Mouse (Mus musculus) liver, embryonic 14.5 days (tissue): Measurements from ENCODE around the gene Pigf. TPM values are rescaled to one million over a fixed set of nuclear protein-coding genes. Genes with fewer than 3 reads are reported as not detected.
A peak's percentile ranks its signal among the peaks of the same experiment; 100 is the strongest.

Experiments used
- ATAC-seq: fragments of 200-750 bp; cut with Nextera tagmentation; 2 replicates; pipeline ENCODE4 v1.8.0; 2017; ENCODE audit warnings: moderate number of reproducible peaks, mild to moderate bottlenecking, moderate library complexity; ENCODE audit not compliant: insufficient read depth
- DNase-seq, 3 experiments: peaks; one replicate each; pipeline ENCODE4 v3.0.0-alpha.2; 2012 to 2013; ENCODE audit warnings: low read depth in 3 of 3, low spot score in 3 of 3
- H3K27ac ChIP-seq: fragments of 300-500 bp; sonication (generic); 2 replicates; pipeline ENCODE4 v1.5.1; 2014; ENCODE audit warnings: moderate library complexity, mild to moderate bottlenecking, control low read depth, inconsistent platforms
- H3K27me3 ChIP-seq: fragments of 300-500 bp; sonication (generic); 2 replicates; pipeline ENCODE4 v1.6.1; 2014; ENCODE audit warnings: mild to moderate bottlenecking, low read length, moderate library complexity; ENCODE audit not compliant: control insufficient read depth, insufficient read depth
- H3K36me3 ChIP-seq: fragments of 300-500 bp; sonication (generic); replicated peaks from 2 replicates; pipeline ENCODE4 v1.6.1; 2014; ENCODE audit warnings: low read depth; ENCODE audit not compliant: control insufficient read depth, insufficient read depth
- H3K4me1 ChIP-seq, 2 experiments: fragments of 200-500 bp in 1 of 2; fragments of 300-500 bp in 1 of 2; sonication (generic) in 1 of 2; replicated peaks; 2 replicates each; pipeline ENCODE4 v1.6.1; 2012 to 2014; ENCODE audit warnings: antibody characterized with exemption in 1 of 2, inconsistent platforms in 1 of 2, low read length in 1 of 2; ENCODE audit not compliant: control insufficient read depth in 2 of 2, insufficient read depth in 2 of 2
- H3K4me2 ChIP-seq: fragments of 300-500 bp; sonication (generic); 2 replicates; pipeline ENCODE4 v1.6.1; 2014; ENCODE audit warnings: low read depth, mild to moderate bottlenecking, control low read depth, moderate library complexity
- H3K4me3 ChIP-seq, 2 experiments: fragments of 200-500 bp in 1 of 2; fragments of 300-500 bp in 1 of 2; sonication (generic) in 1 of 2; 2 replicates each; pipeline ENCODE4 v1.5.1; 2012 to 2014; ENCODE audit warnings: low read depth in 2 of 2, low read length in 2 of 2, mild to moderate bottlenecking in 2 of 2, control low read depth in 1 of 2, inconsistent platforms in 1 of 2, moderate library complexity in 1 of 2; ENCODE audit not compliant: insufficient read depth in 1 of 2
- H3K9ac ChIP-seq: fragments of 300-500 bp; sonication (generic); replicated peaks from 2 replicates; pipeline ENCODE4 v1.6.1; 2014; ENCODE audit warnings: mild to moderate bottlenecking, control low read depth, moderate library complexity
- H3K9me3 ChIP-seq: fragments of 300-500 bp; sonication (generic); 2 replicates; pipeline ENCODE4 v1.6.1; 2016; ENCODE audit warnings: low read length, mixed read lengths; ENCODE audit not compliant: control insufficient read depth
- CTCF ChIP-seq: IDR thresholded peaks from 2 replicates; pipeline ENCODE4 v1.5.1; 2016; ENCODE audit warnings: antibody characterized with exemption, low read depth, control low read depth
- EP300 ChIP-seq: IDR thresholded peaks from 2 replicates; pipeline ENCODE4 v1.6.1; 2016; ENCODE audit warnings: antibody characterized with exemption, low read depth
- WGBS: fragments of 180-500 bp; shearing (Covaris S2); extraction: QIAGEN DNeasy Blood & Tissue Kit; methylation state at CpG from one replicate; pipeline ENCODE4 v1.1.7; 2014; ENCODE audit not compliant: insufficient replicate concordance; 5-methylcytosine and 5-hydroxymethylcytosine counted together
- polyA plus RNA-seq, 2 experiments: library from polyadenylated mRNA; depleted of rRNA in 1 of 2; stranded (reverse) in 1 of 2; unstranded in 1 of 2; fragments of >200 nt; fragmentation: Nextera tagmentation in 1 of 2; extraction: Ambion mirVana in 1 of 2; gene quantifications; 2 replicates each; pipeline versions ENCODE4 v1.2.1 to v1.2.3; 2012 to 2014

Pigf gene
- polyA plus RNA-seq, 2 experiments, result 8.7 to 14.6 TPM

- Histone ChIP-seq H3K4me3 (no peak overlapping the region), H3K4me2 (no peak overlapping the region), H3K27ac (no peak overlapping the region), H3K9ac (no peak overlapping the region), H3K36me3 (no peaks in the 10 kb centered on the region; the same call in 1 of the 2 replicates), H3K4me1 (no peaks in the 10 kb centered on the region), H3K9me3 (no peaks in the 10 kb centered on the region), H3K27me3 (no peaks in the 10 kb centered on the region)
- no peak for ATAC-seq
- DNase-seq, result no peak
- 73% methylated on average over 13 of the region's 13 CpGs for WGBS
- no peak for TF ChIP-seq CTCF
- no peak for TF ChIP-seq EP300
Measured at GRCm38 (mm10) chr17:87011301-87012019, 13.7 kb downstream of the Pigf start.

- Histone ChIP-seq H3K9me3 (no peaks in the 10 kb centered on the region), H3K4me1 (no peaks in the 10 kb centered on the region), H3K36me3 (no peaks in the 10 kb centered on the region; the same call in 1 of the 2 replicates), H3K27me3 (no peaks in the 10 kb centered on the region), H3K4me2 (no peak overlapping the region), H3K9ac (no peak overlapping the region), H3K27ac (no peak overlapping the region), H3K4me3 (no peak overlapping the region)
- ATAC-seq, result no peak
- no peak for DNase-seq
- WGBS, result 77% methylated on average over 3 of the region's 3 CpGs
- peak; percentile 16; the same call in 1 of the 2 replicates for TF ChIP-seq CTCF
- no peak for TF ChIP-seq EP300
Measured at GRCm38 (mm10) chr17:87008950-87009349, 16.3 kb downstream of the Pigf start.

- no peak overlapping the region for H3K4me2 ChIP-seq
- ATAC-seq, result no peak
- H3K27ac ChIP-seq, result no peak overlapping the region
- H3K9ac ChIP-seq, result no peak overlapping the region
- H3K27me3 ChIP-seq, result no peaks in the 10 kb centered on the region
- H3K36me3 ChIP-seq, result no peaks in the 10 kb centered on the region
- 75% methylated on average over 6 of the region's 6 CpGs for WGBS
- H3K4me3 ChIP-seq, result no peak overlapping the region
- no peak for DNase-seq
- H3K4me1 ChIP-seq, result no peaks in the 10 kb centered on the region
- no peak for TF ChIP-seq CTCF
- no peak for TF ChIP-seq EP300
- no peaks in the 10 kb centered on the region for H3K9me3 ChIP-seq
Measured at GRCm38 (mm10) chr17:86997323-86997722, 27.9 kb downstream of the Pigf start.

- ATAC-seq (no peak), DNase-seq (no peak)
- WGBS, result 80% methylated on average over 8 of the region's 8 CpGs
- Histone ChIP-seq H3K27ac (no peak overlapping the region), H3K9ac (no peak overlapping the region), H3K9me3 (no peaks in the 10 kb centered on the region), H3K4me1 (no peaks in the 10 kb centered on the region; a peak in 1 of 4 replicates), H3K4me3 (no peak overlapping the region), H3K4me2 (no peak overlapping the region), H3K27me3 (no peaks in the 10 kb centered on the region), H3K36me3 (no peaks in the 10 kb centered on the region)
- TF ChIP-seq CTCF (no peak), EP300 (no peak)
Measured at GRCm38 (mm10) chr17:86991306-86991705, 33.9 kb downstream of the Pigf start.

- DNase-seq (no peak), ATAC-seq (no peak)
- no peak overlapping the region for H3K9ac ChIP-seq
- no peak overlapping the region for H3K27ac ChIP-seq
- no peaks in the 10 kb centered on the region; a peak in 1 of 4 replicates for H3K4me1 ChIP-seq
- no peak for TF ChIP-seq EP300
- TF ChIP-seq CTCF, result no peak
- H3K36me3 ChIP-seq, result no peaks in the 10 kb centered on the region
- H3K9me3 ChIP-seq, result no peaks in the 10 kb centered on the region
- WGBS, result 56% methylated on average over 6 of the region's 6 CpGs
- H3K4me2 ChIP-seq, result no peak overlapping the region
- no peak overlapping the region for H3K4me3 ChIP-seq
- H3K27me3 ChIP-seq, result no peaks in the 10 kb centered on the region
Measured at GRCm38 (mm10) chr17:86988601-86989184, 36.5 kb downstream of the Pigf start.
